Mouse (Mus musculus) small intestine, adult 2 months (tissue): Measurements from ENCODE around the gene Prok1.

Experiments
- CTCF ChIP-seq: fragments of 200-500 bp; IDR thresholded peaks from 2 replicates; pipeline ENCODE4 v1.5.1; 2012; ENCODE audit warnings: low read depth, mild to moderate bottlenecking, control low read depth, inconsistent platforms, low read length, moderate library complexity, mixed read lengths; ENCODE audit not compliant: insufficient replicate concordance, insufficient read length; ENCODE audit errors: extremely low read depth
- POLR2A ChIP-seq: fragments of 200-500 bp; IDR thresholded peaks from 2 replicates; pipeline ENCODE4 v1.6.1; 2012; ENCODE audit warnings: low read depth, mild to moderate bottlenecking, control low read depth, inconsistent platforms, low read length, moderate library complexity

DNA sequence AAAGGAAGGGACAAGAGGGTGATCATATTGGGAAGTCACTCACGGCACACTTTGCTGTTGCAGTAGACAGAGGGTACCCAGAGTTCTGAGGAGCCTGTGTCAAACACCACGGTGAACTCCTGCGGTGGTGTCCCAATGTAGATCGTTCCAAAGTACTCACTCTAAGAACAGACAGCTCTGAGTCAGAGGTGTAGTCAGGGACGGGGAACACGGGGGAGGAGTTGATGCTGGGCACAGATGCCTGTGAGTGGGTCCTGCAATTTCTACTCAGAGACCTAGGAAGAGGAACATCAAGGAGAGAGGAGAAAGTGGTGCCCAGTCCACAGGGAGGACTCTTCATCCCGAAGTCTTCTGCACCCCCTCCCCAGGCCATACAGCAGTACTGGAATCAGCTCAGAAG is 20.9 kb downstream of the Prok1 start:
- TF ChIP-seq CTCF (no peak), POLR2A (no peak)
